Mouse (Mus musculus) liver (tissue): Measurements from ENCODE around the gene Plac9b.
"Not testable (repeated sequence)": the region's sequence is repeated elsewhere in the genome, so short reads cannot be mapped to it uniquely, and the experiment has no call there.

ENCODE experiments used
- DNase-seq: peaks from one replicate; pipeline ENCODE4 v3.0.0-alpha.2; 2020; ENCODE audit warnings: mixed read lengths

The Plac9b gene

DNA sequence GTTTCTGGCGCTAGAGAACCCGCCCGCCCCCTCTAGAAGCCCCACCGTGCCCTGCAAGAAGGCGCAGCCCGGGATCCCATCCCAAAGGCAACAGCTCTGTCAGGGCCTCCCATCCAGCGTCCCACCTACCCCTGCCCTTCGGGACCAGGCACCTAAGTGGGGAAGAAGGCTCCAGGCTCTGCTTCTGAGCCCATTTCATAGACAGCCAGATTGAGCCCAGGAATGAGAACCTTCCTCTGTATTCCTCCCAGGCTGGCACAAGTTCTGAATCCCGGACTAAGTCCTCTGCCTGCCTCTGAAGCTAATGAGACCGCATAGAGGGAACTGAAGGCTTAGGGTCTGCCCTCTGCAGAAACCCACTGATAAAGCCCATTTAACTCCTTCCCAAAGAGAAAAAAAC lies at the start of gene Plac9b:
Gene Plac9b, minus strand, starts transcription at position 101 of the 400 bp plus-strand sequence.
- DNase-seq = not testable (repeated sequence)

DNA sequence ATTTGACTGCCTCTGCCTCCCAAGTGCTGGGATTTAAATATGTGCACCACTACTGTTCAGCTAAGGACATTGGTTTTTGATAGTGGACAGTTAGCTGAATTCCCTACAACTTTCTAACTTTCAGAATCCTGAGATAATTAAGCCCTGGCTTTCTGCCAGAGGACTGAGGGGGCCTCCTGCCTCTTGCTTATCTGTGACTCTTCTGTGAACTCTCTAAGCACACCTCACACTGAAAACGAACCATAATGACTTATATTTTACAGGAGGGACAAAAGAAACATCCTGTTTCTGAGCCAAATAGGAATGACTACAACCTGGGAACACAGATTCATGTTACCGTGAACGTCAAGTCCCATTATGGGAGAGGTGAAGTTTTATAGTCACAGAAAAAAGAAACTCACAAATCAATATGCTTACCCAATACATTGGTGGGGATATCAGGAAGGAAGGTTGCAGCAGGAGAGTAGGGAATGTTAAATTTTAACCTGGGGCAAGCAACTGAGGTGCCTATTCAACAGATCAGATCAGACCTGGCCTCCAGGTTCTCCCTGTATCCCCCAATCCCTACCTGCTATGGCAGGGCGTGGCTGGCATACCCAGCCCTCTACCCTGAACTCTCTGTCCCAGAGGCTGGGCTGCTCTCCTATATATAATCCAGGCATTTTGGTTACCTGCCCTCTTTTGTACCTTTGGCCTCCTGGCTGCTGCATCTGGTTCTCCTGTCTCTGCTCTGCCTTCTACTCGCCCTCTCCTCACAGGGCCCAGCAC lies 34.1 kb upstream of the Plac9b start:
- not testable (repeated sequence) for DNase-seq

DNA sequence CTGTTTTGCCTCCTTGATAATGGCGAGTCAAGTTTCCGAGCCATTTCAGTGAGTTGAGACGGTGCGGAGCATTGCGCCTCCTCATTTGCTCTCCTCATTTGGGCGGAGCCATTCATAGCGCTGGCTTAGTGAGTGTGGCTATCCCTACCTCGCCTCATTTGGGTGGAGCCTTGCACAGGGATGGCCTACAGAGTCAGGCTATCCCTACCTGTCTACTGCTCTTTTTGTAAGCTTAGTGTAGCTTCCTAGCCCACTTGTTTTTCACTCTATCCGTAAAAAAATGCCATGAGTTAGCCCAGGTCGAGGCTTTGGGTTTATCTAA lies 24.6 kb upstream of the Plac9b start, which contains the start of gene Tmem254b:
Gene Tmem254b, minus strand, starts transcription at position 116 of the 322 bp plus-strand sequence.
- DNase-seq = not testable (repeated sequence)

DNA sequence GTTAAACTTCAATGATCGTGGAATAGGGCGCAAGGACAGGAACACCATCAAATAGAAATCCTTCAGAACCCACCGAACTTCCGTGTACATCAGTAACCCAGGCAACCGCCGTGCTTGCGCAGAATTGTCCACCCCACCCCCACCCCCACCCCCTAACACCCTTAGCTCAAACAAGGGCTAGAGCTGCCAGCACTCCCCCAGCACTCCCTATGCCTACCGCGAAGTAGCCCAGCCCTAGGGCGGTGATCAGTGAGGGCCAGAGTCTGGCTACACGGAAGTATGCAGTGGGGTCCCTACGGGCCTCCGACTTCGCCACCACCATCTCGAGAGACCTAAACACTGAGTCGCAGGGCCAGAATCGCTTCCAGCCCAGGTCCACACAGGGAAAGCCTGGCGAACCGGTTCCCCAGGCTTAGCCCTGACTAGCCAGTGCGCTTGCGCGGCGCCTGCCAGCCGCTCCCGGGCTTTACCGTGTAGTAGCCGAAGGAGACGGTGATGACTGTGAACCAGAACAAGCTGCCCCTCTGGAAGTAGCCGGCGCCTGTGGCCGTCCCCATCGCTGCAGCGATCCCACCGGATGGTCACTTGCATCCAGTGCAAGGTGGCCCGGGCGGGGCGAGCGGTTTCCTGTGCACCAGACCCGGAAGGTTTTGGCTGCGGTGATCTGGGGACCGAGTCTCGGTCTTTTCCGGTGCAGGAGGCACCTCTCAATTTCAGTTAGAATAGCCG lies 24.1 kb upstream of the Plac9b start:
- DNase-seq = not testable (repeated sequence)

DNA sequence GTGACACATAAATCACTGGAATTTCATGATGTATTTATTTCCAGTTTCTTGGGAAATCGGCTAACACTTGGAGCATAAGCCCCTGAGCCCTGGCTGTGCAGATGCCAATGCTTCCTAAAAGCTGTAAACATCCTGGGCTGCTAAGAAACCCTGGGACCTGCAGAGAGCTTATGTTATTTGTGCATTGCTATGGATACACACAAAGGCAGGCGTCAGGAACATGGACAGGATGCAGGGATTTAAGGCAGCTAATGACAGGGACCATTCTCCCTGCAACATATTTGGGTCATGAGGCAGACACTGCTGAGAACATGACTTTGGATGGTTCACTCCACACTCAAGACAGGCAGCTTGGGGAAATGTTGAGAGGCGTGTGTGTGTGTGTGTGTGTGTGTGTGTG lies 15.6 kb upstream of the Plac9b start:
- not testable (repeated sequence) for DNase-seq

DNA sequence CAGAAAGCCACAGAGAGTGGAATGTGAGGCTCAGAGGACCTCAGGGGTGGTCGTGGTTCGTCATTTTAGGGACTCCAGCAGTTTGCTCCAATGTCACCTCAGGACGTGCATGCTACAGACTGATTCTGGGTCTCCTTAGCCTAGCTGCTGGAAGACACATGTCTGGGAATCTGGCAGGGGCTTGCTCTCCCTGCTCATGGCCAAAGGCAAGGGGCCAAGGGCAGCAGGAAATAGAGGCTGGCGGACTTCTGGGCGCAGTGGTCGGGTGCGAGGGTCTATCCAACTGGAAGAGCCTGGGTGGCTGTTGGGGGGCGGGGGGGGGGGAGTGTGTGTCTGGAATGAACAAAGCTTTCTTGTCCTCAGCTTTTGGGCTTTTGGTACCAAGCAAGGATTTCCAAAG lies 6.1 kb upstream of the Plac9b start:
- DNase-seq = not testable (repeated sequence)

DNA sequence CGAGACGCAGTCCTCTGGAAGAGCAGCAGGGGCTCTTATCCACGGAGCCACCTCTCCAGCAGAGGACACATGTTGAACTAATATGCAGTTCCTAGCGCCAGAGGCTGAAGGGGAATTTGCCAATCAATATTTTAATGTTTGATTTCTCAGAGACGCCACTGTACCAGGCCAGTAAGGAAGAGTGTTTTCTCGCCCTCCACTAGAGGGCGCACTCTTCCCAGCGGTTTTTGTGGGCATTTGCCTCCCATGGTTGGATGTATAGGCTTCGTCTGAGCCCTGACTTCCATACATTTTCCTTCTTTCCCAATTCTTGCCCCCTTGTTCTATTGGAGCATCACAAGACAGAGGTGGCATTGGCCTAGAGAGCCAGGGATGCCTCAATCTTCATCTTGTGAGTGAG lies 4.4 kb upstream of the Plac9b start:
- not testable (repeated sequence) for DNase-seq

DNA sequence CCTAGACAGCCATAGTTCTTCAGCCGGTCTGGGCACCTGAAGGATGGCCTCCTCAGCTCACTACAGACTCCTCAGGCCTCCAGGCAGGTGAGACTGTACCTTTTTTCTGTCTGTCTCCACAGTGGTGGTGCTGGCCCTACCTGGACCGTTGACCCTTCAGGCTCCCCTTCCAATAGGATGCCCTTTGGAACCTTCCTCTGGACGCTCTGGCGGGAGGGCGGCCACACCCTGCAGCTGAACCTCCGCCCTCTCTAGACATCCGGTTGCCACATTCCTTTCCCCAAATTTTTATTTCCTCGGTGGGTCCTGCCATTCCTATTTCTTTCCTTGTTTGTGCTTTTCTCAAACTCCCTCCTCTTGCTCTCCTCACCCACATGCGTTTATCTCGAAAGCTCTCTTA lies 620 bp downstream of the Plac9b start:
- DNase-seq = not testable (repeated sequence)

DNA sequence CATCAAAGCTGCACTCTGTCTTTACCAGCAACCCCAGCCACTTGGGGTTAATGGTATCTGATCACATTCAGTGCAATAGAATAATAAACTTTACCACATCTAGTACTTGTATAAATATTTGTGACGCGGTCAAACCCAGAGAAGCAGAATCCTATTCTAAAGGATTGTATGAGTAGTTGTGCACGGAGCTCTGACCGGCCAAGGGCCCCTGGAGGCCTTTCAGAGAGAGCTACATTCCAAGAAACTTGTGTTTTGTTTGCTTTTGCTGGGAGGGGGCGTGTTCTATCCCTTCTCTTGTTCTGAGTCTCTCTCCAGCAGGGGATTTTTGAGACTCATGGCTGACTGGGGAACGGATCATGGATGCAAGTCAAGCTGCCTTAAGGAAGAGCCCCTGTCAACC lies 7.3 kb downstream of the Plac9b start:
- not testable (repeated sequence) for DNase-seq

DNA sequence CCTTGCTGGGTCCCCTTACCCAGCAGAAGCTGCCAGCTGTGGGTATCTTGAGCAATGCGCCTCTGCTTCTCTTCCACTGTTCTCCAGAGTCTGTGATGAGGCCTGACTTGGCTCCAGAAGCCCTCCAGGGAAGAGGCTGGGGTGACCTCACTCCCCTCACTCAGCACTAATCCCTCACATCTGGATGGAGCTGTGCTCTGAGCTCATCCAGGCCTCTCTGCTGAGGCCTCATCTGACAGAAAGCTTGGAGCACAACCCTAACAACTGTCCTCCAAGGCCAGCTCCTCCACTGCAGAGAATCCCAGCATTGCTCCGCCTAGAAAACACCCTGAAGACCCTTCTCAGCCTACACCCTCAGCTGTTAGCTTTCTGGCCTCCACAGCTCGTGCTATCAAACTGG lies 8.3 kb downstream of the Plac9b start:
- not testable (repeated sequence) for DNase-seq

DNA sequence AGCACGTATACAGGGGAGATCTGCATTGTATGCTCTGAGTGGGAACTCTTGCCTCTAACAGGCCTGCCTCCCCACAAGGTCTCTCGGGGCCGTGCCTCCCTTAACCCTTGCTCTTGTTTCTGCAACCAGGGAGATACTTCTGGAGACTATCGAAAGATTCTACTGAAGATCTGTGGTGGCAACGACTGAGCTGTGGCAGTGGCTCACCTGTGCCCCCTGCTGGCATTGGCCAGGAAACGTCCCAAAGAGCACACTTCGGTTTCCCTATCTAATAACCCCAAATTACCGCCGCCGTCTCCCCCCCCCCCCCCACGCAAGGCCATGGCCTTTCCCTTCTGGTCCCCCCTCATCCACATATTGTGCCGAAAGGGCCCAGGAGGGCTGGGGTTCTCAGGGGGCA lies 17.0 kb downstream of the Plac9b start:
- not testable (repeated sequence) for DNase-seq

DNA sequence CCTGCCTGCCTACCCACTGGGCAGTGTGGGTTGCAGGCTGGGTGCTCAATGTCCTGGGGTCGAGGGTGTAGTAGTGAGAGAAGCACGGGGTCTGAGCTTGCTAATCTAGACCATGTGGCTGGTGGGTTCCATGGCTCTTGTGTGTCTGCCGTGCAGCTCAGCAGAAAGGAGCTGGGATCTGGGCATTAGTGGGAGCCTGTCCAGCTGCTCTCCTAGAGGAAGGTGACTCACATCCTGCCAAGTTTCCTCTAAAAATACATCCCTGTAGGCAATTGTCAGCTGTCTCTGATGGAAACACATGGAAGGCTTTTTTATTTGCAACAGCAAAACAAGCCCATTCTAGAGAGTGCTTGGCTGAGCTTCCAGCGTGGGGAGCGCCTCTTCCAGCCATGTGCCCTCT lies 19.9 kb downstream of the Plac9b start:
- DNase-seq = not testable (repeated sequence)

DNA sequence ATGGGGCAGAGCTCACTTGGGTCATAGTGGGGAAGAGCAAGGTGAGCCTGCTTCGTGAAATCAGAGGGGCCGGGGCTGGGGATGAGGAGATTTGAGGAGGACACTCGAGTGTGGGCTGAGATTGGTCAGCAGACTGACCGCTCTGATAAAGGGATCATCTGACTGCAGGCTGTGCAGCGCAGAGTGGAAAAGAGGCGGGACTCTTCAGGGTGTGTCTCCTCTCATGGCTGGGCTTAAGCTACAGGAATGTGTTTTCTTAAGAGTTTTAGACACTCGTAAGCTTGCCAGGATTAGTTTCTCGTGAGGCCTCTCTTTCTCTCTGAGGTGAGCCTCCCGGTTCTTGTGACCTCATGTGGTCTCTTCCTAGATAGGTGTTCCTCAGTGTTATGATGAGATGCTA lies 21.1 kb downstream of the Plac9b start:
- not testable (repeated sequence) for DNase-seq

DNA sequence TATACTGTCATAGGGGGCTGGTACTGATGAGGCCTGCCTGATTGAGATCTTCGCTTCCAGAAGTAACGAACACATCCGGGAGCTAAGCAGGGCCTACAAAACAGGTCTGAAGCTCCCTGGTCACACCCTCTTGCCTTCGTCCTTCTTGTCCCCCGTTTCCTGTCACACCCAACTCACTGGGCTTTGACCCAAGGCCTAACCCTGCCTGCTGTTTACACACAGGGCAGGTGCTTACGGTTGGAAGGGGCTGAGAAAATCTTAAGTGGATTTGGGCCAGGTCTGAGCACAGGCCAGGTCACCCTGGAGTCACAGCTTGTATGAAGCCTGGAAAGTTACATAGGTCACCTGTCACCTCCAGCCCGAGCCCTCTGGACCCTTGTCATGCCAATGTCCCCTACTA lies 26.2 kb downstream of the Plac9b start:
- DNase-seq = not testable (repeated sequence)

DNA sequence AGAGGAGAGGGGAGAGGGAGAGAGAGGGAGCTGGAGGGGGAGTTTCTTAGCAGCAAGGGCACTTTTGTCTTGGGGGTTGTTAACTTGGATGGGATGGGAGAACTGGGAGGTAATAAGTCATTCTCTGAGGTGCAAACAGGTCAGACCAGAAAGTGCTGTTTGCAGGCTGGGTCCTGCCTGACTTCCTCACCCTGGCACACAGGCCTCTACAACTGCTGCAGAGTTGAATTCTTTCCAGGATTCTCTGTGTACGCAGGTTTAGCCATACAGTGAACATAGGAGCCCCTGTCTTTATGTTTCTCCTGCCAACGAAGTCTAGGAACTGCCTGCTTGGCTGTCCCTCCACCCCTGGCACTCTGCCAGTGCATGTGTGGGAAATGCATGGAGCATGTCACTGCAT lies 35.2 kb downstream of the Plac9b start:
- DNase-seq = not testable (repeated sequence)

DNA sequence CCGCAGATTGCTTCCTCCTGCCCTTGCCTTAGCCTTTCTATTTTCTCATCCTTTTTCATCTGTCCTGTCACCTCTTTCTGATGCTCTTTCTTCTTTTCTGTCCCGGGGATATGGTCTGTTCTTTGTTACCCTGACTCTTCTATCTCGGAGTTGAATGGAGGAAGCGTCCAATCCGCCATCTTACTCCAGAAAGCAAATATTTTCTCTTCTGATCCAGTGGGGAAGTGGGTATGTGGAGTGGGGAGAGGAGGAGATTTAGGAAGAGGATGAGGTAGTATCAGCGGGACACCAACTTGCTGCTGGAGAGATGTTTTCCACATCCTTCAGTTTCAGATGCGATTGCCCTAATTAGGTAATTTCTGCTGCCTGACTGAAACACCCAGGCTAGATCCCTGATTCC lies 63.2 kb downstream of the Plac9b start:
- DNase-seq = not testable (repeated sequence)

DNA sequence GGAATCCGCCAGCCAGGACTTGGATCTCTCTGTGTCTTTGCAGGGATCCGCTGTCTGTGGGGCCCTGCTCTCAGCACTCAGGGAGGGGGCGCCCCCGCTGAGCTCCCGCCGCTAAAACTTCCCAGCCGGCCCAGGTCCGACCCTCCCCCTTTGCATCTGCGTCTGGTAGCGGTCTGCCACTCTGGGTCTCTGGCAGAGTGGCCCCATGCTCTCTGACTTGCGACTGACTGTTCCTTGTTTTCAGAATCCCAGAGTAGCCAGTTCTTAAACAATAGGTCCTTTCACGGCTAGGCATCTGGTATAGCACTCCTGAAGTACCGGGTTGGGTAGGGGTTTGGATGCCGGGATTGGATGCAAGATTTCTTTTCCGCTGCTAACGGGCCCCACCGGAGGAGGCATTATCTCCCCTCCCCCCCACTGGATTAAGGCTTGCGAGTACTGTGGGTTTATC lies 63.7 kb downstream of the Plac9b start:
- DNase-seq = not testable (repeated sequence)

DNA sequence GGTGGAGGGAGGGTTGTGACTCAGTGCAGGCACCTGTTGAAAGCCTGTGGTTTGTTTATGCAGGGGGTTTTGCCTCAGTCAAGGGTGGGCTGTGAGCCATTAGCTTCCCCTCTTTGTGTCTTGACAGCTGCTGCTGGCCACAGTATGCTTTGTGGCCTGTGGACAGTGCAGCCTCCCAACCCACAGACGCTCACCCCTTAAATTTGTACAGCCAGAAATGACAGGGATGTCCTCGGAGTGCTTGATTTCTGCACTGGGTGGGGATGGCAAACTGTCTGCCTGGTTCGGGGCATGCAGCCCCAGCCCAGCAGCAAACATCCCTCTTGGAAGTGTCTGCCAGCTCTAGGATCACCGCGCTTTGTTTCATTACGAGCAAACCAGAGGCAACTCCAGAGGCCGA lies 64.1 kb downstream of the Plac9b start, which contains the start of gene Duxbl2:
Gene Duxbl2, plus strand, starts transcription at position 200 of the 400 bp plus-strand sequence.
- not testable (repeated sequence) for DNase-seq
